Mouse (Mus musculus): ENCODE measurements around the gene Wscd2.

DNA sequence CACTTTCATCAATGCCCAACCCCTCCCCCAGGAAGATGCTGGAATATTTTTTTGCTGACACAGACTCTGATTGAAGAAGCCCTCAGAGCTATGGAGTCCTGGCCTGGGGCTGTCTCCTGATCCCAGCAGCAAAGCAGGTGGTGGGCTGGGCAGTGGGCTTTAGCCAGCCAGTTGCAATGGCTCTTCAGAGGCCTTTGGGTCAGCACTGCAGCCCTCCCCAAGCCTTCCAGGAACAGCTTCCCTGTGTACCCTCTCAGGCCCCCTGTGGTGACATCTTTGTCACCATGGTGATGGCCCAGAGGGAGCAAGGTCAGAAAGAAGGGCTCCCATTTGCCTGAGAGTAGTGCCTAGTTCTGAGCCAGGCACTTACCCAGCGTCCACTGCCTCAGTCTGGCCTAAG is 37.4 kb upstream of the Wscd2 start:
- no peak for TF ChIP-seq CTCF (IDR thresholded peaks at IDR 0.05; ENCODE audit: low read depth)
- TF ChIP-seq EP300 (optimal IDR thresholded peaks at IDR 0.05): no peak

Data from stomach, postnatal 0 days (tissue).